Mouse (Mus musculus) liver, postnatal 0 days (tissue): ENCODE measurements around the gene Rassf7.

Experiments
- CTCF ChIP-seq: sonication (generic); IDR thresholded peaks from 2 replicates; pipeline ENCODE4 v1.5.1; 2016; ENCODE audit warnings: antibody characterized with exemption, low read depth
- EP300 ChIP-seq: IDR thresholded peaks from 2 replicates; pipeline ENCODE4 v1.6.1; 2016; ENCODE audit warnings: antibody characterized with exemption, low read depth, mild to moderate bottlenecking

DNA sequence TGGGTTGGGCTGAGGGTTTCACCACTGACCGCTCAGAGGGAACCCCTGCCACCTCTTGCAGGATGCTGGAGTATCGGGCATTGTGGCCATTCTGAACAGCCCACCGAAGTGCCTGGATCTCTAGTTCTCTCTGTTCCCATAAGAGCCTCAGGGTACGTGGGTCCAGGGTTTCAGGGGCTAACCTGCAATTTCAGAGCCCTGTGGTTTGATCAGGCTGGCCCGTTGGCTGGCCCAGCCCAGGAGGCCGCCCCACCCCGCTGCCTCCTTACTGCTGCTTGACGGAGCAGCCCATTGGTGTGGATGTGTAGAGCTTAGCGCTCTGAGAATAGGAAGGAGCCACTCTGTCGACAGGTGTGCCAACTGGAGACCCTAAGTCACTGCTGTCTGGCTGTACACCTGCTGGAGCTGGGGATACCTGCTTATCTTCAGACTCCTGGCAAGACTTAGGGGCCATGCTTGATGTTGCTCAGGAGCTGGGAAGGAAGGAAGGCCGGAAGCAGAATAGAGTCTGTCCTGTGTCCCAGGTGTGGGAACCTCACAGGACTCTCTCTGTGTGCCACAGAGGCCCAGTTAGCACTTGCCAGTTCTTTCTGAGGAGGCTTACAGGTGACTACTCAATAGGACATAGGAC is 1.9 kb upstream of the Rassf7 start, which contains the start of gene Lmntd2:
- no peak for TF ChIP-seq CTCF
- TF ChIP-seq EP300: no peak
